ENCODE assay signal across 8 mouse cellular contexts in genomic region chr11:59162443-59163254, GRCm38 (mm10). TPM values are rescaled to one million over a fixed set of nuclear protein-coding genes. Genes with fewer than 3 reads are reported as not detected.
A peak's percentile ranks its signal among the peaks of the same experiment; 100 is the strongest.
DNase-seq lines count a peak whose midpoint lies in the region; ATAC-seq lines count a peak whose summit lies in the region.

No protein-coding gene starts in this region.

- peak overlapping the region; percentile 61 for H3K9ac ChIP-seq in kidney, embryonic 16.5 days (replicated peaks; ENCODE audit: low read length)
- peak overlapping the region; percentile 88; the same call in 1 of the 2 replicates for H3K9ac ChIP-seq in hindbrain, embryonic 12.5 days
- H3K9ac ChIP-seq in midbrain, embryonic 14.5 days (replicated peaks; ENCODE audit: low read length): peak overlapping the region; percentile 80

- peaks cover 13% of the 10 kb centered on the region for H3K4me1 ChIP-seq in kidney, embryonic 16.5 days (ENCODE audit: insufficient read depth, low read length)
- H3K4me1 ChIP-seq in hindbrain, embryonic 12.5 days: peaks cover 19% of the 10 kb centered on the region
- peaks cover 19% of the 10 kb centered on the region for H3K4me1 ChIP-seq in midbrain, embryonic 14.5 days (ENCODE audit: control insufficient read depth, insufficient read depth, low read length)

- peaks cover 10% of the 10 kb centered on the region; the same call in 1 of the 2 replicates for H3K36me3 ChIP-seq in kidney, embryonic 16.5 days (ENCODE audit: insufficient read depth, low read length)
- peaks cover 12% of the 10 kb centered on the region; the same call in 1 of the 2 replicates for H3K36me3 ChIP-seq in hindbrain, embryonic 12.5 days
- H3K36me3 ChIP-seq in midbrain, embryonic 14.5 days (ENCODE audit: control insufficient read depth, insufficient read depth, low read length): peaks cover 13% of the 10 kb centered on the region

- no peak; the same call in 1 of the 2 replicates for ATAC-seq in kidney, embryonic 16.5 days (ENCODE audit: low FRiP score, low TSS enrichment)
- ATAC-seq in hindbrain, embryonic 12.5 days (ENCODE audit: low FRiP score): no peak; the same call in 1 of the 2 replicates
- ATAC-seq in midbrain, embryonic 14.5 days (ENCODE audit: low FRiP score, low TSS enrichment): no peak; the same call in 1 of the 2 replicates

- H3K4me2 ChIP-seq in kidney, embryonic 16.5 days (replicated peaks; ENCODE audit: low read depth, low read length): peak overlapping the region; percentile 74
- peak overlapping the region; percentile 60 for H3K4me2 ChIP-seq in hindbrain, embryonic 12.5 days (replicated peaks)
- peak overlapping the region; percentile 78 for H3K4me2 ChIP-seq in midbrain, embryonic 14.5 days (ENCODE audit: low read length)

- H3K9me3 ChIP-seq in kidney, embryonic 16.5 days (ENCODE audit: low read length): no peaks in the 10 kb centered on the region
- no peaks in the 10 kb centered on the region for H3K9me3 ChIP-seq in hindbrain, embryonic 12.5 days (replicated peaks)
- no peaks in the 10 kb centered on the region for H3K9me3 ChIP-seq in midbrain, embryonic 14.5 days (ENCODE audit: control insufficient read depth, low read length)

- H3K4me3 ChIP-seq in kidney, embryonic 16.5 days (ENCODE audit: low read length): peak overlapping the region; percentile 79
- peak overlapping the region; percentile 71 for H3K4me3 ChIP-seq in hindbrain, embryonic 12.5 days
- peak overlapping the region; percentile 72 for H3K4me3 ChIP-seq in midbrain, embryonic 14.5 days (replicated peaks; ENCODE audit: low read depth, low read length)

- DNase-seq in kidney, postnatal 14 days: no peak
- DNase-seq in c-Kit-positive CD71-positive TER-119-negative erythroid progenitor cells, embryonic 14.5 days (ENCODE audit: low read depth): peak; percentile 83
- no peak for DNase-seq in midbrain, embryonic 14.5 days
- no peak for DNase-seq in adrenal gland, postnatal 14 days
- no peak for DNase-seq in spleen, adult 18-20 months
- DNase-seq in frontal cortex, postnatal 36 days (ENCODE audit: low spot score in 2 of 2): no peak

- H3K27me3 ChIP-seq in kidney, embryonic 16.5 days (ENCODE audit: insufficient read depth, low read length): no peaks in the 10 kb centered on the region
- H3K27me3 ChIP-seq in hindbrain, embryonic 12.5 days: no peaks in the 10 kb centered on the region
- no peaks in the 10 kb centered on the region for H3K27me3 ChIP-seq in midbrain, embryonic 14.5 days (ENCODE audit: control insufficient read depth, insufficient read depth, low read length)

- WGBS in kidney, embryonic 16.5 days: 61% methylated on average over 9 of the region's 9 CpGs
- WGBS in hindbrain, embryonic 12.5 days: 64% methylated on average over 9 of the region's 9 CpGs
- WGBS in midbrain, embryonic 14.5 days: 60% methylated on average over 9 of the region's 9 CpGs

- peak overlapping the region; percentile 100 for H3K27ac ChIP-seq in kidney, embryonic 16.5 days (ENCODE audit: low read length)
- peak overlapping the region; percentile 98; the same call in 1 of the 2 replicates for H3K27ac ChIP-seq in hindbrain, embryonic 12.5 days
- peak overlapping the region; percentile 99 for H3K27ac ChIP-seq in midbrain, embryonic 14.5 days (replicated peaks; ENCODE audit: low read depth, low read length)

RNA-seq across cellular contexts. Expression of gene Iba57, which starts 0.9 kb away (rescaled TPM):
- polyA plus RNA-seq in kidney, embryonic 16.5 days (2015; fragmentation: Nextera tagmentation; extraction: Ambion mirVana): 6.9 and 8.5 TPM in 2 replicates
- polyA plus RNA-seq in hindbrain, embryonic 12.5 days (2016; fragmentation: Nextera tagmentation; extraction: Ambion mirVana): 6.6 and 7.5 TPM in 2 replicates
- 3.1 and 6.3 TPM in 2 replicates for polyA plus RNA-seq in midbrain, embryonic 14.5 days (2014; fragmentation: Nextera tagmentation; extraction: Ambion mirVana)
- 18.3 and 19.4 TPM in 2 replicates for total RNA-seq in adrenal gland, postnatal 14 days (2021)

RNA-seq across cellular contexts. Expression of gene Gjc2, which starts 20.4 kb away (rescaled TPM):
- 0.36 and 0.67 TPM in 2 replicates for polyA plus RNA-seq in kidney, embryonic 16.5 days (2015; fragmentation: Nextera tagmentation; extraction: Ambion mirVana)
- 0.27 and 0.28 TPM in 2 replicates for polyA plus RNA-seq in hindbrain, embryonic 12.5 days (2016; fragmentation: Nextera tagmentation; extraction: Ambion mirVana)
- 0.18 TPM in 1 of 2 replicates, not detected in the other for polyA plus RNA-seq in midbrain, embryonic 14.5 days (2014; fragmentation: Nextera tagmentation; extraction: Ambion mirVana)
- total RNA-seq in adrenal gland, postnatal 14 days (2021): 0.30 and 0.56 TPM in 2 replicates

RNA-seq across cellular contexts. Expression of gene Obscn, which starts 26.4 kb away (rescaled TPM):
- polyA plus RNA-seq in kidney, embryonic 16.5 days (2015; fragmentation: Nextera tagmentation; extraction: Ambion mirVana): 0.50 and 0.51 TPM in 2 replicates
- 0.28 and 0.39 TPM in 2 replicates for polyA plus RNA-seq in hindbrain, embryonic 12.5 days (2016; fragmentation: Nextera tagmentation; extraction: Ambion mirVana)
- 0.37 and 0.43 TPM in 2 replicates for polyA plus RNA-seq in midbrain, embryonic 14.5 days (2014; fragmentation: Nextera tagmentation; extraction: Ambion mirVana)
- 0.98 and 1.1 TPM in 2 replicates for total RNA-seq in adrenal gland, postnatal 14 days (2021)

RNA-seq across cellular contexts. Expression of gene Guk1, which starts 29.4 kb away (rescaled TPM):
- polyA plus RNA-seq in kidney, embryonic 16.5 days (2015; fragmentation: Nextera tagmentation; extraction: Ambion mirVana): 134 and 141 TPM in 2 replicates
- 107 and 112 TPM in 2 replicates for polyA plus RNA-seq in hindbrain, embryonic 12.5 days (2016; fragmentation: Nextera tagmentation; extraction: Ambion mirVana)
- polyA plus RNA-seq in midbrain, embryonic 14.5 days (2014; fragmentation: Nextera tagmentation; extraction: Ambion mirVana): 205 and 261 TPM in 2 replicates
- 69.1 and 71.8 TPM in 2 replicates for total RNA-seq in adrenal gland, postnatal 14 days (2021)

RNA-seq across cellular contexts. Expression of gene Mrpl55, which starts 39.6 kb away (rescaled TPM):
- polyA plus RNA-seq in kidney, embryonic 16.5 days (2015; fragmentation: Nextera tagmentation; extraction: Ambion mirVana): 103 and 104 TPM in 2 replicates
- 76.1 and 84.6 TPM in 2 replicates for polyA plus RNA-seq in hindbrain, embryonic 12.5 days (2016; fragmentation: Nextera tagmentation; extraction: Ambion mirVana)
- 87.7 and 108 TPM in 2 replicates for polyA plus RNA-seq in midbrain, embryonic 14.5 days (2014; fragmentation: Nextera tagmentation; extraction: Ambion mirVana)
- total RNA-seq in adrenal gland, postnatal 14 days (2021): 68.3 and 69.2 TPM in 2 replicates
